Mouse (Mus musculus) left cerebral cortex, adult 8-10 months (tissue): ENCODE data around the gene Slpi. TPM values are rescaled to one million over a fixed set of nuclear protein-coding genes. Genes with fewer than 3 reads are reported as not detected.
"Not testable (repeated sequence)": the region's sequence is repeated elsewhere in the genome, so short reads cannot be mapped to it uniquely, and the experiment has no call there.

Experiments used
- DNase-seq, 2 experiments: peaks; one replicate each; pipeline ENCODE4 v3.0.0; 2022; ENCODE audit warnings: low spot score in 2 of 2
- total RNA-seq, 4 experiments: library from RNA; stranded (reverse); gene quantifications; 2 replicates each; pipeline ENCODE4 v1.2.4; 2022

Slpi gene
- total RNA-seq, 4 experiments from 2014 or later: 0.62 to 1.8 (median 1.3) TPM; not detected in 1

GRCm38 (mm10) chr2:164381726-164382125 is 7.2 kb downstream of the Slpi start:
- no peak for DNase-seq

DNA sequence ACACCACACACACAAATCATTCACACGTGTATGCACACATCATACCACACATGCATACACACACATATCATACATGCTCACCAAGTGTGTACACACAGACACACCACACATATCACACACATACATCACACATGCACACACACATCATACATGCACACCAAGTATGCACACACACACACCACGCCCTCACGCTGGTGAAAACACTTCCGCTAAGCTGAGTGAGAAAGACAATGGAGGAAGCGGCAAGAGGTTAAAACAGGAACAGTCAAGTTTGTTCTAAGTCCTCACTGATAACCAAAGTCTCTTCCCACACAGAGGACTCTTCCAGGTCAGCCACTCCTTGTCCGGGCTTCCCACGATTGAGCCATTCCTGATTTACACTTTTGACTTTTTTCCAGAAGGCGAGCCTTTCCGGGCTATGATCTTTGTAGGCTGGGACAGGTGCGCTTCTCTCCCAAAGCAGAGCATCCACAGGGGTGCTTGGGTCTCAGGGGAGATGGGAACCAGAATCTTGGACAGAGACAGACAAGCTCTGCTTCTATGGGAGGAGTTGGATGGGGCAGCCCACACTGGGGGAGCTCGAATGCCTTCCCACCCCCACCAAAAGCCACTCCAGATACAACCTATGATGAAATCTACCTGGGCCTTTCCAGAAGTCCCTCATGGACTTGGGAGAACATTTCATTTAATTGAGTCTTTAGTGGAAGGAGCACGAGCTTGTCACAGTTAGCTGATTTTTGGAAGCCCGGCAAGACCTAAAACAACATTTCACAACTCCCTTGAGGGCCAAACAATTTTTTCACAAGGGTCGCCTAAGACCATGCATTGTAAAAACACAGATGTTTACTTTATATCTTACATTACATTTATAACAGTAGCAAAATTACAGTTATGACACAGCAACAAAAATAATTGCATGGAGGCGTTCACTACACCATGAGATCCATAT is 11.1 kb downstream of the Slpi start:
- no peak for DNase-seq

GRCm38 (mm10) chr2:164373187-164373586 is 15.7 kb downstream of the Slpi start:
- no peak for DNase-seq

DNA sequence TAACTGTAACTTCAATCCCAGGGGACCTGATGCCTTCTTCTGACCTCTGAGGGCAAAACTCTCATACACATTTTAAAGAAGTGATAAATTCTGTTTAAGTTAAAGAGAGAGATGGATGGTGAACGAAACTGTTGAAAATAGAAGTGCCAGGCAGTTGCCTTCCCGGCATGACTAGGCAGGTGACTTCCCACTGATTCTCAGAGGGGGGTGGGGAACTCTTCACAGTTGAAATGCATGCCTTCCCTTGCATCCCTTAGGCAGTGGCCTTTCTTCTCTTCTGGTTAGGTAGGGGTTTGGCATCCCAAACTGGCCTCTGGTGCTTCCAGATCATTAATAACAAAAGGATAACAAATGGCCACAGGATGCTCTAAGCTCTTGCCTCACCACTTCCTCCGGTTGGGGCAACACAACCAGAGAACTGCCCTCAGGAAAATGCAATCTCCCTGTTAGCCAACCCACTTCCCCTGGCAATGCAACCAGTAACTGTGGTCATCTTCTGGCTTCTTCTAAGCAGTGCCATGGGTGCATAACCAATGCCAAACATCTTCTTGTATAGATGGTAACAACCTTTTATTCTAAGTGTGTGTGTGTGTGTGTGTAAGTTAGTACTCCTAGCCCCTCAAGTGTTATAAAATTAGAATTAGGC is 16.4 kb downstream of the Slpi start:
- no peak for DNase-seq

DNA sequence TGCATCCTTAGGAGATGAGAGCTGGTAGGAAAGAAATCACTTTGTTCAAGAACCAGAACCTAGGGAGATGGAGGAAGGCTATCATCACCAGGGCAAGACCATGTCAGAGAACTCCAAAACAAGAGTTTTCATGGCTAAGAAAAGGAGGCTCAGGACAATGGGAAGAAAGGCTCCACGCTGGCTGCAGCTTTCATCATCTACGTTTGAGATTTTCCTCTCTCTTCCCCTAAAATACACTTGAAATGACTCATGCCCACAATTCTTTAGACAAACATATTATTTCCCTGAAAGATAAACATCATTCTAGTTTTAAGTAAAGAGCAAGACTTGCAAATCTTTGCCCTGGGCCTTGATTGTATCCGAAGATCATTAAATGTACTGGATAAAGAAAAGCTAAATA is 17.5 kb downstream of the Slpi start:
- DNase-seq: no peak

DNA sequence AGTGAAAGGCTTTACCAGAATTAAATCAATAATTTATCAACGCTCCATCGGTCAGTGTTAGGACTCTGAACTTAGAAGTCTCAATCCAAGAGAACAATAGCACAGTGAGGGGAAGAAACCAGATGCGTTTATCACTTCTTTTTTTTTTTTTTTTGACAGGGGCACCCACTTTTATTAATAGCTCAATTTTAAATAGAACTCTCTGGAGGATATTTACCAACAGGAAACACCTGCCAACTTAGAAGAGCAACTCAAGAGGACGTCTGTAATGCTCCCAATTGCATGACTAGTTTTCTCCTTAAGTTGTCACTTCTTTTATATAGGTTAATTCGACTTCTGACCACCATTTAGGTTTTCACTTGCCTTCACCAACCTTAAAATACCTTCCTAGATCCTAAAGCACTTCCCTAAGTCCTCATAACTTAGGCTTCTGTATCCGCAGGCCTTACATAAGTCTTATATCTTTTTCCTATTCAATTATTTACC is 20.2 kb downstream of the Slpi start:
- no peak for DNase-seq

DNA sequence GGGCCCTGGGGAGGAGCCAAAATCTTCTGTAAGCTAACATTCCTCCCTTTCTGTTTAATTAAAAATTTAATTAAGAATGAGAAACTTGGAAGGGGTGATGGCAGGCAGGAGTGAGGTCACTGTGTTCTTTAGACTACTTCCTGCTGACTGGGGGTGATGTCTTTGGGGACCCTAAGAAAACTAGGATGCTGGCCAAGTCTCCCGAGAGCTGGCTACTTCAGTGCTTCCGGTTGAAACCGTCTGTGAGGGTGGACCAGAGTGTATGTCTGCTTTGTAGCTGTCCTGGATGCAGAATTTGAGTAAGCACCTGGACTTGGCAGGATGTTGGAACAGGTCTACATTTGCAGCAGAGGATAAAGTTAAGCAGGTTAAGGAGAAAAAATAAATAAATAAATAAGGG is 21.9 kb downstream of the Slpi start:
- no peak for DNase-seq

DNA sequence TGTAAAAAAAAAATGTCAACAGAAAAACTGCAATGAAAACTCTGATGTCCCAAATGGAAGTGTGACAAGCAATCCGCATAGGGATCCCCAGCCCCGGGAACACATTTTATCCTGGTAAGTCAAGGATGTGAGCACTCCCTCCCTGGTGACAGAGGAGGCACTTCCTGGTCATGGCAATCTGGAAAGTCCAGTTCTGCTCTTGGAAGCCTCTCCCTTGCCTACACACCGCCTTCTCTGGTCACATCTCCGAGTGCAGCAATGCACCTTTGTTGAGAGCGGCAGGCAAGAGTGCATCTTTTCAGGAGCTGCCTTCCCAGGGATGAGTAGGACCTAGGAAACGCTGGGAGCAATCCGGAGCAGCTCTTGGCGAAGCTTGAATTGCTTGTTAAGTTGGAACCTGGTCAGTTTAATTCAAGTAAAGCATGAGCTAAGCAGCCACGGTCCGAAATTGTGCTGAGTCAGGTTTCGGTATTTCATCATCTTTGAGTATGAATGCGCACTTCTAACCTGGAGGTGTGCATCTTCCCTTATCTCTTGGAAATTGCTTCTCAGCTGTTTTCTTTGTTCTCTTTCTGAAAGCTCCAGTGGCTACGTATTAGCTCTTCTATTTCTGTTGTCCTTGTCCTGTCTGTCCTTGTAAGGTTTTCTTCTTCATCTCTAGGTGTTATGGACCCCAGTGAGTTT is 27.8 kb downstream of the Slpi start:
- no peak for DNase-seq

- DNase-seq: no peak
Observed at GRCm38 (mm10) chr2:164359668-164360067, 29.2 kb downstream of the Slpi start.

GRCm38 (mm10) chr2:164359031-164359430 is 29.9 kb downstream of the Slpi start:
- DNase-seq: no peak

- DNase-seq: no peak
Observed at GRCm38 (mm10) chr2:164358373-164358772, 30.5 kb downstream of the Slpi start.

DNA sequence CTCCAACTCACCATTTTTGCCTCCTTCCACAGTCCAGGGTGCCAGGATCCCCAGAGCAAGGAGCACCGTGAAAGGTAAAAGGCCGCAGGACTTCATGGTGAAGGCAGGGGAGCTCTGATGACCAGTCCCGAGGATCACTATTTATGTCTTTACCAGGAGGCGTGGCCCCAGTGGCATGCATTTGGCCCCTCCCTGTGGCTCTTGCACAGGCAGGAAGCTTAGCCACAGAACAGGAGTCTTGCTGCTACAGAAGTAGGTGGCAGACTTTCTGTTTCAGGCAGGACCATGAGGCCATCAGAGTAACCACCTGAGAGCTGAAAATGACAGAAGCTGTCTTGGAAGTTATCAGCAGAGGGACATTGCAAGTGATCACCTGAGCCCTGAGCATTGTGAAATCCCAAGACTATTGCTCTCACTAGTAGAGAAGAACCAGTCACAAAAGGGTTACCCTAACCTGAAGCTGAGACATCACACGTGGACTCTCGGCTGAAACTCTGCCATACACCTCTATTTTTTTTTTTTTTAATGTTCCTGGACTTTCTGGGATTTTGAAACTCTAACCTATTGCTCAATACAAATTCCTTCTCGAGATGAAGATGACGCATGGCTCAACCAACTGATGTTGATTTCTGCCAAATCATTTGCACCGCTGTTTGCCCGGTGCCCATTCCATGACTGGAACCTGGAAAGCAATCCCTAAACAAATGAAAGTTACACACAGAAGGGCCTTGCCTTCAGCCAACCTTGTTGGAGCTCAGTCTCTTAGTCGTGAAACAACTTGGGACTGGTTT is 32.5 kb downstream of the Slpi start:
- no peak for DNase-seq

DNA sequence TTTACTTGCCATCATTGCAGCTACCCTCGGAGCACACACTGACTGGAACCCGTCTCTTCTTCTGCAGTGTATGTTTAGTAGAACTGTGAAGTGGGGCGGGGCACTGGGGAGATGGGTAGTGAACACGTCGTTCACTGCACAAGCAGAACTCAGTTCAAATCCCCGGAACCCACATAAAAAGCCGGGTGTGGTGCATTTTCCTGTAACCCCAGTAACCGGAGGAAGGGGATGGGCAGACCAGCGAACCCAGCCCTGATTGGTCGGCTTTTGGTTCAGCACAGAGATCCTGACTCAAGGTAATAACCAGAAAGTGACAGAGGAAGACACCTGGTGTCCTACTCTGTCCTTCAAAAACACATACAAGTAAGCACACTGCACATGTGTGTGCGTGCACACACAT is 35.5 kb downstream of the Slpi start:
- no peak for DNase-seq

- no peak for DNase-seq
Observed at GRCm38 (mm10) chr2:164352697-164353096, 36.2 kb downstream of the Slpi start.

- DNase-seq: no peak
Observed at GRCm38 (mm10) chr2:164348980-164349379, 39.9 kb downstream of the Slpi start.

DNA sequence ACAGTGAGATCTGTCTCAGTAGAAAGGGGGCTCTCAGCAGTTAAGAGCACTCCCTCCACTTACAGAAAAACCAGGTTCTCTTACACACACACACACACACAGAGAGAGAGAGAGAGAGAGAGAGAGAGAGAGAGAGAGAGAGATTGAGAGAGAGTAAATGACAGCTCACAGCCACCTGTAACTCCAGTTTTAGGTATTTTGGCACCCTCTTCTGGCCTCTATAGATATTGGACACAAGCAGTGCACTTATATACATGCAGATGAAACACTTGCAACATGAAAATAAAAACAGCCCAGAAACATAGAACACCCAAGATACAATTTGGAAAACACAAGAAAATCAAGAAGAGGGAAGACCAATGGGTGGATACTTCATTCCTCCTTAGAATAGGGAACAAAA is 41.2 kb downstream of the Slpi start:
- not testable (repeated sequence) for DNase-seq

GRCm38 (mm10) chr2:164343732-164344131 is 45.2 kb downstream of the Slpi start:
- not testable (repeated sequence) for DNase-seq

- DNase-seq: not testable (repeated sequence)
Observed at GRCm38 (mm10) chr2:164332440-164332839, 56.5 kb downstream of the Slpi start, which contains the start of gene Svs5. Gene Svs5 (plus strand): TSS chr2:164332740.

DNA sequence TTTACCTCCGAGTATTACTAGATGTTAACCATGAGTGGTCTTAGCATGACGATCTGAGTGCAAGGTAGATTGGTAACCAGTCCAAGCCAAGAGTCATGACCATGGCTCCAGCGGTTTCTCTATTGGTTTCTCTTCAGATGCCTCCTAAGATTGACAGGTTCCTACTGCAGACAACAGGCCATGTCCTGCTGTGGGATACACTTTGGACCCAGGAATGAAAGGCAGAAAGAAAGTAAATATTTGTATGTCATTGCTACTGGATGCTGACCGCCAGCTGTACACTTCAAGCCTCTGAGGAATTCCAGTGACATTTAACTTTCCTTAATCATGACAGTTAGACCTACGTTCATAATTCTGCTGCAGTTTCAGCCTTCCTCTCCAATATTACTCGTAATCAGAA is 67.9 kb downstream of the Slpi start:
- DNase-seq: no peak

DNA sequence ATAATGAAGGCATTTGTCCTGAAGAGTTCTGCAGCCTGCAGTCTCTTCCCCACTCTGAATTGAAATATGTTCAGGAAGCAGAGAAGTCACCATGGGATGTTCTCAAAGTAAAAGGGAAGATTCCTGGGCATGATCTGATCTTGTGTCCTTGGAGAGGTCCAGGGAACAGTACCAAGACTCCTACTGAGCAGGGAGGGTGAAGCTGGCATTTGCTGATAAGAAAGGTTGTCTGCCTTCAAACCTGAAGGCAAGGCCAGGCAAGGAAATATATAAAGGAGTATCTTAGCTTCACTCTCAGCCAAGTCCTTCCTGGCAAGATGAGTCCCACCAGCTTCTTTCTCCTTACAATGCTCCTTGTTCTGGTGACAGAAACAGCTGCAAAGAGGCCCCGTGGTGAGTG is 72.4 kb downstream of the Slpi start, which contains the start of gene Svs6:
Gene Svs6, plus strand, starts transcription at position 301 of the 400 bp plus-strand sequence.
- DNase-seq: not testable (repeated sequence)

DNA sequence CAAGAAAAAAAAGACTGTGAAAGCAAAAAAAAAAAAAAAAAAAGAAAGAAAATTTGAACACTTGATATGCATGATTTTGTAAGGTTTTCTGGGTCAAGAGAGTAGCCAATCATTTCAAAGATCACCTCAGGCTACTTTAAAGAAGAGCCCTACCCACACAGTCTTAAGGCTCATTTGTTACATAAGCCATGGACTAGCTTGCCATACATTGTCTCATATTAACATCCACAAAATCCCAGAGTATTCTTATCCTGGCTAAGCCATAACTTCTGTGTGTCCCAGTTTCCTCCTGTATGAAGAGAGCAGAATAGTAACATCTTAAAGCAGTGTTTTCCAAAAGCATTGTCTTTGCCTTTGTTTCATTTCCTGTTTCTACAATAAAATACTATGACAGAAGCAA is 73.4 kb downstream of the Slpi start:
- DNase-seq: not testable (repeated sequence)
